In the genomic region with DNA sequence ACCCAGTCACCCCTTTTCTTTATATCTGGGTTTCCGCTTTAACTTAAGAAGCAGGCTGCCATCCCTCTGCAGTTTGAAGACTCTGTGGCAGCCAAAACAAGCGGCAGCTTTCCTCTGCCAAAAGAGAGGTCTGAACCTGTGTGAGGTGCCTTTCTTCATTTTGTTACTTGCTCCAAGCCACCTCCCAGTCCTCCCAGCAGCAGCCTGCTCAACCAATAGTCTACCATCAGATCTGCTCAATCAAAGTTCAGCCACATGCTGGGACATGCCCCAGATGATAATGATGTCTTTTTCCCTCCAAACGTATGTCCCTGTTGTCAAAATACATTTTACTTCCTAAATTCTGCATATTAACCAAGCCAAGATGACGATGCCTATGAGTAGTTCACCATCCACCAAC, we compare ENCODE assay signal across 15 mouse cellular contexts.
"Had no signal": no experiment of that assay in that cellular context is flagged by ENCODE, and none has a peak within 500 bp of the region (broad histone marks: within the 10 kb centered on the region; RNA-seq: fewer than 3 reads in every experiment).

No protein-coding gene starts in this region.

- H3K4me1 ChIP-seq: neural tube, embryonic 15.5 days; stomach, embryonic 15.5 days had no signal

- H3K4me3 ChIP-seq: neural tube, embryonic 15.5 days; stomach, embryonic 15.5 days had no signal

- DNase-seq: retina, postnatal 1 day; right cerebral cortex, adult 18-20 months; right cerebral cortex, postnatal 14 days; right cerebral cortex, postnatal 25 days; right cerebral cortex, postnatal 4 days; spleen, adult 18-20 months; thymus, adult 18-20 months; thymus, adult 2 months; thymus, postnatal 14 days; thymus, postnatal 25 days; thymus, postnatal 36 days; thymus, postnatal 4 days had no signal

- H3K9me3 ChIP-seq: neural tube, embryonic 15.5 days; stomach, embryonic 15.5 days had no signal

- H3K27ac ChIP-seq: neural tube, embryonic 15.5 days; stomach, embryonic 15.5 days; stomach, postnatal 0 days had no signal

- H3K36me3 ChIP-seq: neural tube, embryonic 15.5 days; stomach, embryonic 15.5 days had no signal

- H3K9ac ChIP-seq: neural tube, embryonic 15.5 days; stomach, embryonic 15.5 days had no signal

- H3K27me3 ChIP-seq: neural tube, embryonic 15.5 days; stomach, embryonic 15.5 days had no signal

- H3K4me2 ChIP-seq: neural tube, embryonic 15.5 days; stomach, embryonic 15.5 days had no signal
